ENCODE assay signal across 23 mouse cellular contexts in the genomic region with DNA sequence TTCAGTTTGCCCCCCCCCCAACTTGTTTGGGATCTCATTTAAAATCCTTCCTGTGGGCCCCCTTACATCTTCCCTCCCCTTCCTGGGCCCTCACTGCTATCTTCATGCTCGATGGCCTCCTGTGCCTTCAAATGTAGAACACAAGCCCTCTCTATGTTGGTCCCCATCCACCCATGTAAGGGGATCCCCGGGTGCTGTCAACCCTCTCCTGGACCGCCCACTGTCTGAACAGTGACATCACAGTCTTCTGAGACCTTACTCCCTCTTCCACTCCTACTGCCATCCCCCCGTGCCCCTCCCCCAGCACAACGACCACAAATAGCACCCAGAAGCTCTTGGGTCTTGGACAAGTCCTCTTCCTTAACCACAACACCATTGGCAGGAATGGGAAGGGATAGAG. TPM values are rescaled to one million over a fixed set of nuclear protein-coding genes. Genes with fewer than 3 reads are reported as not detected.
"Had no signal": no experiment of that assay in that cellular context is flagged by ENCODE, and none has a peak within 500 bp of the region (broad histone marks: within the 10 kb centered on the region; RNA-seq: fewer than 3 reads in every experiment).

No protein-coding gene starts in this region.

- H3K4me1 ChIP-seq: heart, embryonic 10.5 days; heart, embryonic 12.5 days; intestine, embryonic 15.5 days had no signal

- H3K4me3 ChIP-seq: gastrocnemius, adult 2 months; heart, adult 2 months; heart, embryonic 10.5 days; heart, embryonic 12.5 days; hindbrain, embryonic 10.5 days; hindbrain, embryonic 12.5 days; intestine, embryonic 15.5 days; layer of hippocampus, adult 2 months; left cerebral cortex, adult 2 months; limb, embryonic 12.5 days had no signal

- ATAC-seq: hindbrain, embryonic 16.5 days; inflammation-experienced regulatory T-cells, adult 6 months; intestine, embryonic 15.5 days; intestine, postnatal 0 days had no signal

- H3K4me2 ChIP-seq: heart, embryonic 12.5 days; hindbrain, embryonic 12.5 days; hindbrain, embryonic 14.5 days; intestine, embryonic 15.5 days; limb, embryonic 12.5 days had no signal

- H3K27ac ChIP-seq: gastrocnemius, adult 2 months; heart, adult 2 months; heart, embryonic 10.5 days; hindbrain, embryonic 10.5 days; hindbrain, embryonic 12.5 days; hindbrain, embryonic 14.5 days; intestine, embryonic 15.5 days; layer of hippocampus, adult 2 months; left cerebral cortex, adult 2 months; limb, embryonic 12.5 days; liver, embryonic 14.5 days had no signal

- H3K9me3 ChIP-seq: heart, embryonic 10.5 days; heart, embryonic 12.5 days; hindbrain, embryonic 10.5 days; hindbrain, embryonic 12.5 days; intestine, embryonic 15.5 days; limb, embryonic 12.5 days had no signal

- H3K36me3 ChIP-seq: heart, embryonic 10.5 days; heart, embryonic 12.5 days; hindbrain, embryonic 10.5 days; hindbrain, embryonic 12.5 days; intestine, embryonic 15.5 days; limb, embryonic 12.5 days had no signal

- H3K9ac ChIP-seq: heart, embryonic 12.5 days; hindbrain, embryonic 12.5 days; hindbrain, embryonic 14.5 days; intestine, embryonic 15.5 days; limb, embryonic 12.5 days; liver, embryonic 14.5 days had no signal

- H3K27me3 ChIP-seq: intestine, embryonic 15.5 days had no signal

- DNase-seq: gastrocnemius, adult 2 months; gastrocnemius, postnatal 10 days; gastrocnemius, postnatal 25 days; heart, adult 2 months; heart, postnatal 10 days; heart, postnatal 4 days; kidney, adult 18-20 months; kidney, adult 8-10 months; kidney, postnatal 10 days; kidney, postnatal 4 days had no signal

RNA-seq across cellular contexts. Expression of a gene that starts 56.6 kb away (rescaled TPM):
- polyA plus RNA-seq: inflammation-experienced regulatory T-cells, adult 6 months had no signal
